In genomic region chr7:116483106-116483505, GRCm38 (mm10) we compare ENCODE assay signal across 24 mouse cellular contexts. TPM values are rescaled to one million over a fixed set of nuclear protein-coding genes. Genes with fewer than 3 reads are reported as not detected.
A peak's percentile ranks its signal among the peaks of the same experiment; 100 is the strongest.
DNase-seq lines count a peak whose midpoint lies in the region; ATAC-seq lines count a peak whose summit lies in the region.
"Had no signal": no experiment of that assay in that cellular context is flagged by ENCODE, and none has a peak within 500 bp of the region (broad histone marks: within the 10 kb centered on the region; RNA-seq: fewer than 3 reads in every experiment).

No protein-coding gene starts in this region.

- H3K36me3 ChIP-seq in forebrain, embryonic 14.5 days (ENCODE audit: control insufficient read depth, insufficient read depth, low read length): no peaks in the 10 kb centered on the region
- no peaks in the 10 kb centered on the region for H3K36me3 ChIP-seq in forebrain, embryonic 15.5 days
- H3K36me3 ChIP-seq: forebrain, embryonic 10.5 days; G1E; heart, embryonic 12.5 days; heart, embryonic 15.5 days; hindbrain, embryonic 10.5 days; hindbrain, embryonic 13.5 days; intestine, embryonic 15.5 days had no signal

- H3K9me3 ChIP-seq in forebrain, embryonic 14.5 days (replicated peaks; ENCODE audit: control insufficient read depth, low read length): no peaks in the 10 kb centered on the region
- H3K9me3 ChIP-seq in forebrain, embryonic 15.5 days: no peaks in the 10 kb centered on the region
- H3K9me3 ChIP-seq: forebrain, embryonic 10.5 days; forebrain, embryonic 13.5 days; G1E; heart, embryonic 12.5 days; heart, embryonic 15.5 days; hindbrain, embryonic 10.5 days; hindbrain, embryonic 13.5 days; intestine, embryonic 15.5 days had no signal

- H3K4me3 ChIP-seq in forebrain, embryonic 14.5 days (ENCODE audit: low read depth, low read length): no peak overlapping the region
- H3K4me3 ChIP-seq in forebrain, embryonic 15.5 days: no peak overlapping the region
- H3K4me3 ChIP-seq: forebrain, embryonic 10.5 days; forebrain, embryonic 13.5 days; heart, embryonic 12.5 days; heart, embryonic 15.5 days; hindbrain, embryonic 10.5 days; hindbrain, embryonic 13.5 days; intestine, embryonic 15.5 days had no signal

- no peak overlapping the region for H3K27ac ChIP-seq in forebrain, embryonic 14.5 days (ENCODE audit: low read depth, low read length)
- no peak overlapping the region for H3K27ac ChIP-seq in forebrain, embryonic 15.5 days (replicated peaks)
- H3K27ac ChIP-seq: forebrain, embryonic 10.5 days; forebrain, embryonic 13.5 days; heart, embryonic 15.5 days; hindbrain, embryonic 10.5 days; hindbrain, embryonic 13.5 days; intestine, embryonic 15.5 days had no signal

- H3K27me3 ChIP-seq in forebrain, embryonic 14.5 days (replicated peaks; ENCODE audit: control insufficient read depth, insufficient read depth, low read length): no peaks in the 10 kb centered on the region
- no peaks in the 10 kb centered on the region for H3K27me3 ChIP-seq in forebrain, embryonic 15.5 days
- H3K27me3 ChIP-seq: forebrain, embryonic 13.5 days; heart, embryonic 12.5 days; heart, embryonic 15.5 days; hindbrain, embryonic 13.5 days; intestine, embryonic 15.5 days; Patski had no signal

- WGBS in forebrain, embryonic 14.5 days: 21% methylated on average over 1 of the region's 1 CpGs
- WGBS in forebrain, embryonic 15.5 days: 71% methylated on average over 1 of the region's 1 CpGs

- no peak overlapping the region for H3K9ac ChIP-seq in forebrain, embryonic 14.5 days (ENCODE audit: low read length)
- no peak overlapping the region for H3K9ac ChIP-seq in forebrain, embryonic 15.5 days (replicated peaks)
- H3K9ac ChIP-seq: forebrain, embryonic 13.5 days; heart, embryonic 12.5 days; heart, embryonic 15.5 days; hindbrain, embryonic 13.5 days; intestine, embryonic 15.5 days had no signal

- ATAC-seq in forebrain, embryonic 14.5 days: no peak
- no peak for ATAC-seq in forebrain, embryonic 15.5 days (replicated peaks)
- ATAC-seq: forebrain, embryonic 13.5 days; hindbrain, embryonic 16.5 days; intestine, embryonic 15.5 days; Patski had no signal

- H3K4me1 ChIP-seq in forebrain, embryonic 14.5 days (ENCODE audit: control insufficient read depth, insufficient read depth, low read length): no peaks in the 10 kb centered on the region
- no peaks in the 10 kb centered on the region for H3K4me1 ChIP-seq in forebrain, embryonic 15.5 days
- H3K4me1 ChIP-seq: forebrain, embryonic 10.5 days; forebrain, embryonic 13.5 days; hindbrain, embryonic 10.5 days; hindbrain, embryonic 13.5 days; intestine, embryonic 15.5 days had no signal

- H3K4me2 ChIP-seq in forebrain, embryonic 14.5 days (ENCODE audit: low read length): no peak overlapping the region
- no peak overlapping the region for H3K4me2 ChIP-seq in forebrain, embryonic 15.5 days (replicated peaks)
- H3K4me2 ChIP-seq: forebrain, embryonic 13.5 days; hindbrain, embryonic 13.5 days; intestine, embryonic 15.5 days had no signal

- peak; percentile 72 to 74 for DNase-seq in cerebellum, postnatal 10 days
- DNase-seq in cerebellum, adult 11 months: no peak
- peak; percentile 41 for DNase-seq in forebrain, embryonic 14.5 days (ENCODE audit: low spot score)
- peak; percentile 4 for DNase-seq in right cerebral cortex, postnatal 4 days
- DNase-seq in right cerebral cortex, postnatal 25 days: no peak
- DNase-seq: adrenal gland, postnatal 10 days; adrenal gland, postnatal 36 days; B cell, adult 2 months; gastrocnemius, postnatal 25 days; heart, adult 18-20 months; heart, postnatal 10 days; heart, postnatal 36 days; kidney, adult 11 months had no signal

RNA-seq across cellular contexts. Expression of gene Nucb2, which starts 21.1 kb away (rescaled TPM):
- polyA plus RNA-seq in forebrain, embryonic 14.5 days (2014; fragmentation: Nextera tagmentation; extraction: Ambion mirVana): 18.0 and 19.4 TPM in 2 replicates
- 17.5 and 17.7 TPM in 2 replicates for polyA plus RNA-seq in forebrain, embryonic 15.5 days (2015; fragmentation: Nextera tagmentation; extraction: Ambion mirVana)

RNA-seq across cellular contexts. Expression of gene Pik3c2a, which starts 39.9 kb away (rescaled TPM):
- polyA plus RNA-seq in forebrain, embryonic 14.5 days (2014; fragmentation: Nextera tagmentation; extraction: Ambion mirVana): 11.7 and 16.3 TPM in 2 replicates
- 17.2 and 18.2 TPM in 2 replicates for polyA plus RNA-seq in forebrain, embryonic 15.5 days (2015; fragmentation: Nextera tagmentation; extraction: Ambion mirVana)

Comparison
In these comparisons a context has a peak if more than half of its experiments do, and no peak if none do; other contexts are left out.
1. DNase-seq: peak in cerebellum, postnatal 10 days (2 of 2), forebrain, embryonic 14.5 days (single experiment) and right cerebral cortex, postnatal 4 days (single experiment); none in cerebellum, adult 11 months (single experiment) and right cerebral cortex, postnatal 25 days (single experiment).